Mouse (Mus musculus) myocyte (in vitro differentiated cells): ENCODE data around the gene Ptprcap.

Experiments used
- E2F4 ChIP-seq: IDR thresholded peaks from one replicate; pipeline ENCODE4 v1.6.1; 2011; ENCODE audit warnings: mild to moderate bottlenecking, control low read depth, moderate library complexity; ENCODE audit not compliant: insufficient read depth
- MAX ChIP-seq: IDR thresholded peaks from one replicate; pipeline ENCODE4 v1.6.1; 2011; ENCODE audit warnings: low read depth, mild to moderate bottlenecking, control low read depth
- MYOD1 ChIP-seq, 3 experiments: IDR thresholded peaks; one replicate each; pipeline ENCODE4 v1.6.1; 2011; ENCODE audit warnings: control low read depth in 2 of 3, low read depth in 2 of 3, mild to moderate bottlenecking in 2 of 3, moderate library complexity in 1 of 3; ENCODE audit not compliant: insufficient read length in 2 of 3, control insufficient read depth in 1 of 3
- MYOG ChIP-seq, 3 experiments: IDR thresholded peaks; one replicate each; pipeline ENCODE4 v1.6.1; 2011; ENCODE audit warnings: control low read depth in 2 of 3, low read depth in 2 of 3, mild to moderate bottlenecking in 2 of 3; ENCODE audit not compliant: insufficient read length in 2 of 3, control insufficient read depth in 1 of 3, insufficient read depth in 1 of 3
- POLR2A ChIP-seq: IDR thresholded peaks from one replicate; pipeline ENCODE4 v1.6.1; 2011; ENCODE audit warnings: low read depth, mild to moderate bottlenecking, control low read depth, moderate library complexity; ENCODE audit not compliant: insufficient read length
- POLR2AphosphoS2 ChIP-seq: IDR thresholded peaks from one replicate; pipeline ENCODE4 v1.6.1; 2011; ENCODE audit warnings: low read depth, control low read depth; ENCODE audit not compliant: insufficient read length
- REST ChIP-seq: IDR thresholded peaks from one replicate; pipeline ENCODE4 v1.6.1; 2011; ENCODE audit warnings: mild to moderate bottlenecking, control low read depth, moderate library complexity; ENCODE audit not compliant: insufficient read depth, insufficient read length
- SRF ChIP-seq: IDR thresholded peaks from one replicate; pipeline ENCODE4 v1.6.1; 2011; ENCODE audit warnings: low read depth; ENCODE audit not compliant: control insufficient read depth, insufficient read length
- TCF12 ChIP-seq: IDR thresholded peaks from one replicate; pipeline ENCODE4 v1.6.1; 2011; ENCODE audit warnings: mild to moderate bottlenecking, control low read depth; ENCODE audit not compliant: poor library complexity, insufficient read depth, severe bottlenecking
- USF1 ChIP-seq: IDR thresholded peaks from one replicate; pipeline ENCODE4 v1.6.1; 2011; ENCODE audit warnings: low read depth, mild to moderate bottlenecking, control low read depth, moderate library complexity

- TF ChIP-seq POLR2A (no peak), MAX (no peak), USF1 (no peak), SRF (no peak), E2F4 (no peak), MYOD1 (IDR thresholded peaks at IDR 0.05; ENCODE audit: control insufficient read depth in 1 of 3, insufficient read length in 2 of 3, low read depth in 2 of 3) (no peak), MYOG (IDR thresholded peaks at IDR 0.05; ENCODE audit: control insufficient read depth in 1 of 3, insufficient read depth in 1 of 3, insufficient read length in 2 of 3, low read depth in 2 of 3) (no peak), POLR2AphosphoS2 (no peak), REST (no peak), TCF12 (no peak)
Observed at GRCm38 (mm10) chr19:4204889-4205288, 51.5 kb downstream of the Ptprcap start.
